Comparison of ENCODE assay signal across 8 mouse cellular contexts in genomic region chr8:94171321-94171755, GRCm38 (mm10). TPM values are rescaled to one million over a fixed set of nuclear protein-coding genes. Genes with fewer than 3 reads are reported as not detected.
DNase-seq lines count a peak whose midpoint lies in the region; ATAC-seq lines count a peak whose summit lies in the region.

No protein-coding gene starts in this region.

- H3K27ac ChIP-seq in forebrain, embryonic 12.5 days: no peak overlapping the region
- H3K27ac ChIP-seq in limb, embryonic 13.5 days: no peak overlapping the region
- no peak overlapping the region for H3K27ac ChIP-seq in neural tube, embryonic 14.5 days (ENCODE audit: low read depth, low read length)

- H3K9me3 ChIP-seq in forebrain, embryonic 12.5 days: no peaks in the 10 kb centered on the region
- H3K9me3 ChIP-seq in limb, embryonic 13.5 days: no peaks in the 10 kb centered on the region
- no peaks in the 10 kb centered on the region for H3K9me3 ChIP-seq in neural tube, embryonic 14.5 days (ENCODE audit: control insufficient read depth, low read length)

- peaks cover 83% of the 10 kb centered on the region for H3K27me3 ChIP-seq in forebrain, embryonic 12.5 days
- H3K27me3 ChIP-seq in limb, embryonic 13.5 days: peaks cover 83% of the 10 kb centered on the region
- H3K27me3 ChIP-seq in neural tube, embryonic 14.5 days (ENCODE audit: control insufficient read depth, insufficient read depth, low read length): peaks cover 35% of the 10 kb centered on the region

- peaks cover 25% of the 10 kb centered on the region for H3K4me1 ChIP-seq in forebrain, embryonic 12.5 days
- H3K4me1 ChIP-seq in limb, embryonic 13.5 days: peaks cover 25% of the 10 kb centered on the region
- H3K4me1 ChIP-seq in neural tube, embryonic 14.5 days (ENCODE audit: control insufficient read depth, insufficient read depth, low read length): peaks cover 16% of the 10 kb centered on the region

- intact Hi-C loops in heart, postnatal 25 days (cut with DNase I): no loop called here

- H3K36me3 ChIP-seq in forebrain, embryonic 12.5 days (replicated peaks): no peaks in the 10 kb centered on the region
- H3K36me3 ChIP-seq in limb, embryonic 13.5 days: no peaks in the 10 kb centered on the region
- H3K36me3 ChIP-seq in neural tube, embryonic 14.5 days (ENCODE audit: control insufficient read depth, insufficient read depth, low read length): no peaks in the 10 kb centered on the region

- WGBS in forebrain, embryonic 12.5 days: 44% methylated on average over 10 of the region's 10 CpGs
- 37% methylated on average over 10 of the region's 10 CpGs for WGBS in limb, embryonic 13.5 days
- WGBS in neural tube, embryonic 14.5 days: 42% methylated on average over 10 of the region's 10 CpGs

- no peak for ATAC-seq in forebrain, embryonic 12.5 days (ENCODE audit: low FRiP score)
- no peak for ATAC-seq in limb, embryonic 13.5 days (ENCODE audit: low FRiP score, low read depth)
- ATAC-seq in neural tube, embryonic 14.5 days (ENCODE audit: low read depth): no peak

- H3K9ac ChIP-seq in forebrain, embryonic 12.5 days: no peak overlapping the region
- no peak overlapping the region for H3K9ac ChIP-seq in limb, embryonic 13.5 days
- no peak overlapping the region for H3K9ac ChIP-seq in neural tube, embryonic 14.5 days (replicated peaks; ENCODE audit: low read depth, low read length)

- peak; percentile 44 for DNase-seq in urinary bladder, postnatal 14 days (ENCODE audit: low spot score)
- no peak for DNase-seq in urinary bladder, postnatal 25 days (ENCODE audit: low spot score)
- peak; percentile 57 for DNase-seq in heart, postnatal 25 days (ENCODE audit: low spot score)
- DNase-seq in embryo, embryonic 11 days: no peak
- no peak for DNase-seq in thymus, postnatal 0 days (ENCODE audit: low spot score)

- no peak overlapping the region for H3K4me3 ChIP-seq in forebrain, embryonic 12.5 days (replicated peaks)
- H3K4me3 ChIP-seq in limb, embryonic 13.5 days: peak overlapping the region; percentile 50; the same call in 1 of the 2 replicates
- peak overlapping the region; percentile 30; the same call in 1 of the 2 replicates for H3K4me3 ChIP-seq in neural tube, embryonic 14.5 days (ENCODE audit: low read depth, low read length)

- H3K4me2 ChIP-seq in forebrain, embryonic 12.5 days: peak overlapping the region; percentile 92; the same call in 1 of the 2 replicates
- H3K4me2 ChIP-seq in limb, embryonic 13.5 days (replicated peaks): peak overlapping the region; percentile 86
- H3K4me2 ChIP-seq in neural tube, embryonic 14.5 days (ENCODE audit: low read depth, low read length): peak overlapping the region; percentile 90; the same call in 1 of the 2 replicates

RNA-seq across cellular contexts. Expression of gene Mt2, which starts 1.1 kb away (rescaled TPM):
- 34.1 and 35.0 TPM in 2 replicates for polyA plus RNA-seq in forebrain, embryonic 12.5 days (2016; fragmentation: Nextera tagmentation; extraction: Ambion mirVana)
- total RNA-seq in heart, postnatal 25 days (2021): 100 to 1,000 TPM in 1 of 2 experiments, 10 to 100 TPM in 1; 47.6 to 115 TPM
- polyA plus RNA-seq in limb, embryonic 13.5 days (2015; fragmentation: Nextera tagmentation; extraction: Ambion mirVana): 28.0 and 31.7 TPM in 2 replicates
- polyA plus RNA-seq in neural tube, embryonic 14.5 days (2014; fragmentation: Nextera tagmentation; extraction: Ambion mirVana): 15.3 and 28.9 TPM in 2 replicates
- polyA plus RNA-seq in thymus, postnatal 0 days (2015; fragmentation: Nextera tagmentation; extraction: Ambion mirVana): 44.8 and 45.7 TPM in 2 replicates

RNA-seq across cellular contexts. Expression of gene Mt1, which starts 7.5 kb away (rescaled TPM):
- polyA plus RNA-seq in forebrain, embryonic 12.5 days (2016; fragmentation: Nextera tagmentation; extraction: Ambion mirVana): 64.4 and 76.2 TPM in 2 replicates
- total RNA-seq in heart, postnatal 25 days (2021): 100 to 1,000 TPM; 270 to 370 TPM
- 77.3 and 102 TPM in 2 replicates for polyA plus RNA-seq in limb, embryonic 13.5 days (2015; fragmentation: Nextera tagmentation; extraction: Ambion mirVana)
- 65.7 and 123 TPM in 2 replicates for polyA plus RNA-seq in neural tube, embryonic 14.5 days (2014; fragmentation: Nextera tagmentation; extraction: Ambion mirVana)
- 112 and 124 TPM in 2 replicates for polyA plus RNA-seq in thymus, postnatal 0 days (2015; fragmentation: Nextera tagmentation; extraction: Ambion mirVana)

RNA-seq across cellular contexts. Expression of gene Mt3, which starts 18.9 kb away (rescaled TPM):
- polyA plus RNA-seq in forebrain, embryonic 12.5 days (2016; fragmentation: Nextera tagmentation; extraction: Ambion mirVana): 82.2 and 103 TPM in 2 replicates
- total RNA-seq in heart, postnatal 25 days (2021): 1 to 10 TPM; 3.2 to 5.6 TPM
- 0.99 and 1.2 TPM in 2 replicates for polyA plus RNA-seq in limb, embryonic 13.5 days (2015; fragmentation: Nextera tagmentation; extraction: Ambion mirVana)
- 203 and 295 TPM in 2 replicates for polyA plus RNA-seq in neural tube, embryonic 14.5 days (2014; fragmentation: Nextera tagmentation; extraction: Ambion mirVana)
- polyA plus RNA-seq in thymus, postnatal 0 days (2015; fragmentation: Nextera tagmentation; extraction: Ambion mirVana): 3.6 and 4.6 TPM in 2 replicates

RNA-seq across cellular contexts. Expression of gene Mt4, which starts 34.3 kb away (rescaled TPM):
- not detected in 2 replicates for polyA plus RNA-seq in forebrain, embryonic 12.5 days (2016; fragmentation: Nextera tagmentation; extraction: Ambion mirVana)
- not detected for total RNA-seq in heart, postnatal 25 days (2021)
- not detected in 2 replicates for polyA plus RNA-seq in limb, embryonic 13.5 days (2015; fragmentation: Nextera tagmentation; extraction: Ambion mirVana)
- not detected in 2 replicates for polyA plus RNA-seq in neural tube, embryonic 14.5 days (2014; fragmentation: Nextera tagmentation; extraction: Ambion mirVana)
- 4.9 and 5.6 TPM in 2 replicates for polyA plus RNA-seq in thymus, postnatal 0 days (2015; fragmentation: Nextera tagmentation; extraction: Ambion mirVana)

RNA-seq across cellular contexts. Expression of gene Nup93, which starts 43.0 kb away (rescaled TPM):
- polyA plus RNA-seq in forebrain, embryonic 12.5 days (2016; fragmentation: Nextera tagmentation; extraction: Ambion mirVana): 110 and 121 TPM in 2 replicates
- total RNA-seq in heart, postnatal 25 days (2021): 10 to 100 TPM; 15.3 to 15.5 TPM
- 93.7 and 99.2 TPM in 2 replicates for polyA plus RNA-seq in limb, embryonic 13.5 days (2015; fragmentation: Nextera tagmentation; extraction: Ambion mirVana)
- polyA plus RNA-seq in neural tube, embryonic 14.5 days (2014; fragmentation: Nextera tagmentation; extraction: Ambion mirVana): 58.4 and 67.4 TPM in 2 replicates
- polyA plus RNA-seq in thymus, postnatal 0 days (2015; fragmentation: Nextera tagmentation; extraction: Ambion mirVana): 48.3 and 54.2 TPM in 2 replicates

Comparison
In these comparisons a context has a peak if more than half of its experiments do, and no peak if none do; other contexts are left out.
1. DNase-seq: peak in urinary bladder, postnatal 14 days (single experiment) and heart, postnatal 25 days (single experiment); none in urinary bladder, postnatal 25 days (single experiment), embryo, embryonic 11 days (single experiment) and thymus, postnatal 0 days (single experiment).
2. RNA of gene Mt3, which starts 18.9 kb away (polyA plus RNA-seq): 203 to 295 TPM in neural tube, embryonic 14.5 days and 82.2 to 103 TPM in forebrain, embryonic 12.5 days; 3.6 to 4.6 TPM in thymus, postnatal 0 days and 0.99 to 1.2 TPM in limb, embryonic 13.5 days; every median in the first group is over 10 times any median in the second.
3. Peak in every context shown above with its lines, with median percentiles within 50 percentile points of each other: H3K4me2 ChIP-seq.